Mouse (Mus musculus): Measurements from ENCODE around the gene Psmb3. TPM values are rescaled to one million over a fixed set of nuclear protein-coding genes. Genes with fewer than 3 reads are reported as not detected.

The Psmb3 gene
- total and polyA plus RNA-seq, 2 experiments from 2014 or later, result 449 to 473 TPM

DNA sequence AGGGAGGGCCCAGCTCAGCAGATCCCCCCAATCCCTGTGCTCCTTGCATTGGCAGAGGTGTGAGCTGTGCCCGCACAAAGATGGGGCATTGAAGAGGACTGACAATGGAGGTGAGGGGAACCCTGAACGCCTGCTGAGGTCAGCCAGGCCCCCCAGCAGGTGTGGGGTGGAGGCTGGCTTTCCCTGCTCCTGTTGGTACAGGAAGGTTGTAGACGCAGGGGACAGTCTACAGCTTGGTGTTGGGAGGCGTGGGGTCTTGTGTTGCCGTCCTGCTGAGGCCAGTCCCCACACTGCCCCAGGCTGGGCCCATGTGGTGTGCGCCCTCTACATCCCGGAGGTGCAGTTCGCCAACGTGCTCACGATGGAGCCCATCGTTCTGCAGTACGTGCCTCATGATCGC lies 37.8 kb upstream of the Psmb3 start:
- H3K4me3 ChIP-seq (ENCODE audit: low read depth, low read length), result no peak overlapping the region
- no peak overlapping the region for H3K9ac ChIP-seq (replicated peaks; ENCODE audit: low read length, poor library complexity, severe bottlenecking)
- peaks cover 7% of the 10 kb centered on the region; the same call in 1 of the 2 replicates for H3K27me3 ChIP-seq (ENCODE audit: insufficient read depth, low read length)
- no peak overlapping the region for H3K27ac ChIP-seq (ENCODE audit: low read depth, low read length)
- H3K36me3 ChIP-seq (ENCODE audit: insufficient read depth, low read length), result peaks cover 13% of the 10 kb centered on the region
- peaks cover 7% of the 10 kb centered on the region; the same call in 1 of the 2 replicates for H3K4me1 ChIP-seq (ENCODE audit: insufficient read depth, low read length)
- 0 out of 2 replicates have a peak overlapping the region, but pooled peaks have one; percentile 1 for H3K4me2 ChIP-seq (ENCODE audit: low read depth, low read length, poor library complexity, severe bottlenecking)
- 80% methylated on average over 13 of the region's 13 CpGs for WGBS
- H3K9me3 ChIP-seq (ENCODE audit: low read length), result no peaks in the 10 kb centered on the region
- no peak for ATAC-seq (ENCODE audit: low FRiP score)
- DNase-seq (ENCODE audit: low spot score), result no peak
- no peak for TF ChIP-seq CTCF (IDR thresholded peaks at IDR 0.05)

DNA sequence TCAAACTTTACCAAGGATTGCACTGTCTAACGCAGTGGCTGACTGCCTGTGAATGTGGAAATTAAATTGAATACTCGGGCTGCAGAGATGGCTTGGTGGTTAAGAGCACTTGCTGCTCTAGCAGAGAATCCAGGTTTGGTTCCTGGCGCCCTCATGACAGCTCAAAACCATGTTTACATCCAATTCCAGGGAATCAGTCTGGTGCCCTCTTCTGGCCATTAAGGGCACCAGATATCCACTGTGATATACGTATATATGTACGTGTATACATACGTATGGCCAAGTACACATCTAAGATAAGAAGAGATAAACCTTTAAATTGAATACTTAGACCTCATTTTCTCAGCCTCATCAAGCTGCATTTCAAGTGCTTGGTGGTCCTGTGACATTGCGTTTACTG lies 37.0 kb upstream of the Psmb3 start:
- ATAC-seq (ENCODE audit: low FRiP score) (no peak), DNase-seq (ENCODE audit: low spot score) (no peak)
- no peak overlapping the region for H3K9ac ChIP-seq (replicated peaks; ENCODE audit: low read length, poor library complexity, severe bottlenecking)
- H3K4me2 ChIP-seq (ENCODE audit: low read depth, low read length, poor library complexity, severe bottlenecking), result no peak overlapping the region
- WGBS, result 94% methylated on average over 7 of the region's 7 CpGs
- peaks cover 20% of the 10 kb centered on the region for H3K36me3 ChIP-seq (ENCODE audit: insufficient read depth, low read length)
- TF ChIP-seq CTCF (IDR thresholded peaks at IDR 0.05), result peak; percentile 62
- no peak overlapping the region for H3K4me3 ChIP-seq (ENCODE audit: low read depth, low read length)
- H3K27ac ChIP-seq (ENCODE audit: low read depth, low read length), result no peak overlapping the region
- H3K9me3 ChIP-seq (ENCODE audit: low read length), result no peaks in the 10 kb centered on the region
- peaks cover 3% of the 10 kb centered on the region; the same call in 1 of the 2 replicates for H3K4me1 ChIP-seq (ENCODE audit: insufficient read depth, low read length)
- H3K27me3 ChIP-seq (ENCODE audit: insufficient read depth, low read length), result peaks cover 7% of the 10 kb centered on the region; the same call in 1 of the 2 replicates

DNA sequence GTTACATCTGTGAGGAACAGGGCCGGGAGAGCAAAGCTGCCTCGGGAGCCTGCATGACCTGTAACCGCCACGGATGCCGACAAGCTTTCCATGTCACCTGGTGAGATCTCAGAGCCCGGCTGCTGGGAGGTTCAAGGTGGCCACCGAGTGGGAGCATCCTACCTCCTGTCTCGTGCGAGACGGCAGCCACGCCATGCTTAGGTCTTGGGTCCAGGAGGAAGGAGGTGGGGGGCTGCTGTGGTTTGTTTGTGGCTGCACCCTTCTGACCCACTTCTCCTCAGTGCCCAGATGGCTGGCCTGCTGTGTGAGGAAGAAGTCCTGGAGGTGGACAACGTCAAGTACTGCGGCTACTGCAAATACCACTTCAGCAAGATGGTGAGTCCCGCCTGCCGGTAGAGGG lies 36.4 kb upstream of the Psmb3 start:
- Histone ChIP-seq H3K9me3 (ENCODE audit: low read length) (no peaks in the 10 kb centered on the region), H3K27me3 (ENCODE audit: insufficient read depth, low read length) (peaks cover 6% of the 10 kb centered on the region; the same call in 1 of the 2 replicates), H3K4me2 (ENCODE audit: low read depth, low read length, poor library complexity, severe bottlenecking) (no peak overlapping the region), H3K27ac (ENCODE audit: low read depth, low read length) (no peak overlapping the region), H3K4me1 (ENCODE audit: insufficient read depth, low read length) (peaks cover 3% of the 10 kb centered on the region; the same call in 1 of the 2 replicates), H3K36me3 (ENCODE audit: insufficient read depth, low read length) (peaks cover 25% of the 10 kb centered on the region), H3K9ac (replicated peaks; ENCODE audit: low read length, poor library complexity, severe bottlenecking) (no peak overlapping the region), H3K4me3 (ENCODE audit: low read depth, low read length) (no peak overlapping the region)
- no peak for ATAC-seq (ENCODE audit: low FRiP score)
- no peak for TF ChIP-seq CTCF (IDR thresholded peaks at IDR 0.05)
- WGBS, result 91% methylated on average over 15 of the region's 15 CpGs
- DNase-seq (ENCODE audit: low spot score), result no peak

DNA sequence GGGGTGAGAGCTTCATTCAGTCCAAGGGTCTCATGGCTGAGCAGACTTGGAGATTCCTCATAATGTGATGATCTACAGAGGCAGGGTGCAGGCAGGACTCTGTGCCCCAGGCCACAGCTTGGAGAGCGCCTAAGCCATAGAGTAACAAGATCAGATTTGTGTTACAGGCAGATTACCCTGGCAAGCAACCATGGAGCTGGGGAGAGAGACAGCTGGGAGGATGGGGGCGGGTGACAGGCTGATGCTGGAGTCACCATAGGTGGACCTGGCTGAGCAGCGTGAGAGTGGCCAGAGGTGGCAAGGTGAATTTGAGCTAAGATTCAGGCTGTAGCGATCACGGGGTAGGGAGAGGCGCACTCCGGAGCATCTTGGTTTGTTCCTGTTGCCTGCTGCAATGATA lies 35.0 kb upstream of the Psmb3 start:
- H3K27me3 ChIP-seq (ENCODE audit: insufficient read depth, low read length), result no peaks in the 10 kb centered on the region
- H3K27ac ChIP-seq (ENCODE audit: low read depth, low read length), result no peak overlapping the region
- no peak for ATAC-seq (ENCODE audit: low FRiP score)
- DNase-seq (ENCODE audit: low spot score), result no peak
- no peak overlapping the region for H3K4me3 ChIP-seq (ENCODE audit: low read depth, low read length)
- no peaks in the 10 kb centered on the region for H3K4me1 ChIP-seq (ENCODE audit: insufficient read depth, low read length)
- no peak for TF ChIP-seq CTCF (IDR thresholded peaks at IDR 0.05)
- no peak overlapping the region for H3K4me2 ChIP-seq (ENCODE audit: low read depth, low read length, poor library complexity, severe bottlenecking)
- WGBS, result 93% methylated on average over 7 of the region's 7 CpGs
- peaks cover 32% of the 10 kb centered on the region for H3K36me3 ChIP-seq (ENCODE audit: insufficient read depth, low read length)
- H3K9me3 ChIP-seq (ENCODE audit: low read length), result no peaks in the 10 kb centered on the region
- no peak overlapping the region for H3K9ac ChIP-seq (replicated peaks; ENCODE audit: low read length, poor library complexity, severe bottlenecking)

DNA sequence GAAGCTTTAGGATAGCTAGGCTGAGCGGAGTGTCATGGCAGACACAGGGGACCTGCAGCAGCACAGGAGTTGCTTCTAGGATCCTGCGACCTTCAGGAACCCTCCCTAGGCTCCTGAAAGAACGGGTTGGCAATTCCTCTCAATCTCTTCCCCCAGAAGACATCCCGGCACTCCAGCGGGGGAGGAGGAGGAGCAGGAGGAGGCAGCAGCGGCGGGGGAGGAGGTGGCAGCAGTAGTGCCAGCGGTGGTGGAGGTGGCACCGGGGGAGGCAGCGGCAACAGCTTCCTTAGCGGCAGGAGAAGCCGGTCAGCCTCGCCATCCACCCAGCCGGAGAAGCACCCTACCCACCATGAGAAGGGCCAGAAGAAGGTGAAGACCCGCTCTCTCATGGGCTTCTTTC lies 33.9 kb upstream of the Psmb3 start:
- no peak for DNase-seq (ENCODE audit: low spot score)
- WGBS, result 52% methylated on average over 15 of the region's 15 CpGs
- H3K9ac ChIP-seq (replicated peaks; ENCODE audit: low read length, poor library complexity, severe bottlenecking), result peak overlapping the region; percentile 14; the same call in 1 of the 2 replicates
- no peak overlapping the region for H3K4me3 ChIP-seq (ENCODE audit: low read depth, low read length)
- no peak overlapping the region for H3K4me2 ChIP-seq (ENCODE audit: low read depth, low read length, poor library complexity, severe bottlenecking)
- H3K27me3 ChIP-seq (ENCODE audit: insufficient read depth, low read length), result no peaks in the 10 kb centered on the region
- no peak for ATAC-seq (ENCODE audit: low FRiP score)
- no peak overlapping the region for H3K27ac ChIP-seq (ENCODE audit: low read depth, low read length)
- H3K9me3 ChIP-seq (ENCODE audit: low read length), result no peaks in the 10 kb centered on the region
- TF ChIP-seq CTCF (IDR thresholded peaks at IDR 0.05), result no peak
- H3K4me1 ChIP-seq (ENCODE audit: insufficient read depth, low read length), result no peaks in the 10 kb centered on the region
- H3K36me3 ChIP-seq (ENCODE audit: insufficient read depth, low read length), result peaks cover 42% of the 10 kb centered on the region

DNA sequence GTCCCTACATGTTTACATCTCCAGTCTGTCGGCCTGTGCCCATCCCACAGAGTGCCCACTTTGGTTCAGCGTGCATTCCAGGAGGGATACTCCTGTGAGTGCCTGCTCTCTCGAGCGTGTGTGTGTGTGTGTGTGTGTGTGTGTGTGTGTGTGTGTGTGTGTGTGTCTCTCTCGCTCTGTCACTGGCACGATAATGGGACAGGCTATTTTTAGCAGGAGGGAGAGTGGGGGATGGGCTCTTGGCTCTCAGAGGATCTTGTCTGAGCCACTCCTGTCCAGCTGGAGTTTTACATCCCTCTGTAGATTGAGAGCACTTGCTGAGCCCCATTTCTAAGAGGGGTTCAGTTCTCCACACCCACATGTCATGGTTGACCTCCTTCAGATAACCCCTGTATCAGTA lies 33.4 kb upstream of the Psmb3 start:
- Histone ChIP-seq H3K36me3 (ENCODE audit: insufficient read depth, low read length) (peaks cover 47% of the 10 kb centered on the region), H3K4me3 (ENCODE audit: low read depth, low read length) (no peak overlapping the region), H3K27me3 (ENCODE audit: insufficient read depth, low read length) (no peaks in the 10 kb centered on the region), H3K4me1 (ENCODE audit: insufficient read depth, low read length) (no peaks in the 10 kb centered on the region), H3K4me2 (ENCODE audit: low read depth, low read length, poor library complexity, severe bottlenecking) (no peak overlapping the region), H3K9me3 (ENCODE audit: low read length) (no peaks in the 10 kb centered on the region), H3K27ac (ENCODE audit: low read depth, low read length) (no peak overlapping the region), H3K9ac (replicated peaks; ENCODE audit: low read length, poor library complexity, severe bottlenecking) (no peak overlapping the region)
- no peak for TF ChIP-seq CTCF (IDR thresholded peaks at IDR 0.05)
- ATAC-seq (ENCODE audit: low FRiP score) (no peak), DNase-seq (ENCODE audit: low spot score) (peak; percentile 62)
- WGBS, result 26% methylated on average over 6 of the region's 6 CpGs
